Mouse (Mus musculus): ENCODE data around the gene Sf3b3. TPM values are rescaled to one million over a fixed set of nuclear protein-coding genes. Genes with fewer than 3 reads are reported as not detected.
A peak's percentile ranks its signal among the peaks of the same experiment; 100 is the strongest.

Sf3b3 gene
- total RNA-seq (2021): 10 to 100 TPM; 61.8 to 66.5 TPM
- long read RNA-seq, experiment 1, full-length matches to known transcripts: 105 of 144 reads
- long read RNA-seq, experiment 1, partial matches to known transcripts: 8 of 144 reads
- long read RNA-seq, experiment 1, other reads (novel, unspliced or antisense): 31 of 144 reads
- long read RNA-seq, experiment 2, full-length matches to known transcripts: 58 of 85 reads
- long read RNA-seq, experiment 2, partial matches to known transcripts: 5 of 85 reads
- long read RNA-seq, experiment 2, other reads (novel, unspliced or antisense): 22 of 85 reads

GRCm38 (mm10) chr8:110846405-110847170 lies at the start of gene Sf3b3, which contains the start of gene Cog4:
TSS of gene Sf3b3 (minus strand) at chr8:110846787.
TSS of gene Cog4 (plus strand) at chr8:110846600.
- Histone ChIP-seq H3K27ac (peak within 1 kb of the TSS; percentile 98), H3K4me3 (peak within 1 kb of the TSS; percentile 85)
- no peak; the same call in 1 of the 2 replicates for TF ChIP-seq CTCF (IDR thresholded peaks at IDR 0.05)
- peak; percentile 86 to 88 for DNase-seq (ENCODE audit: extremely low spot score in 1 of 2, low spot score in 2 of 2)
- intact Hi-C loops (cut with DNase I): loop anchor here (5.0 kb wide), 3 partner anchors 151 to 246 kb away; partner anchors contain the start of genes Clec18a, Ddx19a and Pdpr

- TF ChIP-seq CTCF (IDR thresholded peaks at IDR 0.05): no peak
- intact Hi-C loops (cut with DNase I): no loop called here
- Histone ChIP-seq H3K4me3 (no peak overlapping the region), H3K27ac (no peak overlapping the region)
- DNase-seq (ENCODE audit: extremely low spot score in 1 of 2, low spot score in 2 of 2): no peak
Measured at GRCm38 (mm10) chr8:110895812-110896211, 49.2 kb upstream of the Sf3b3 start.

GRCm38 (mm10) chr8:110895254-110895653 lies 48.7 kb upstream of the Sf3b3 start:
- intact Hi-C loops (cut with DNase I): no loop called here
- no peak for DNase-seq (ENCODE audit: extremely low spot score in 1 of 2, low spot score in 2 of 2)

GRCm38 (mm10) chr8:110894851-110895250 lies 48.3 kb upstream of the Sf3b3 start:
- Histone ChIP-seq H3K27ac (no peak overlapping the region), H3K4me3 (no peak overlapping the region)
- intact Hi-C loops (cut with DNase I): no loop called here
- TF ChIP-seq CTCF (IDR thresholded peaks at IDR 0.05): no peak
- DNase-seq (ENCODE audit: extremely low spot score in 1 of 2, low spot score in 2 of 2): no peak

More at GRCm38 (mm10) chr8:110895254-110895653, 48.7 kb upstream of the Sf3b3 start:
- Histone ChIP-seq H3K27ac (no peak overlapping the region), H3K4me3 (no peak overlapping the region)
- no peak for TF ChIP-seq CTCF (IDR thresholded peaks at IDR 0.05)

- DNase-seq (ENCODE audit: extremely low spot score in 1 of 2, low spot score in 2 of 2): no peak
- intact Hi-C loops (cut with DNase I): no loop called here
- Histone ChIP-seq H3K4me3 (no peak overlapping the region), H3K27ac (no peak overlapping the region)
- TF ChIP-seq CTCF (IDR thresholded peaks at IDR 0.05): no peak
Measured at GRCm38 (mm10) chr8:110892913-110893312, 46.3 kb upstream of the Sf3b3 start.

GRCm38 (mm10) chr8:110892040-110892439 lies 45.5 kb upstream of the Sf3b3 start:
- no peak overlapping the region for H3K27ac ChIP-seq
- intact Hi-C loops (cut with DNase I): no loop called here
- no peak; the same call in 1 of the 2 replicates for TF ChIP-seq CTCF (IDR thresholded peaks at IDR 0.05)
- no peak overlapping the region for H3K4me3 ChIP-seq
- no peak for DNase-seq (ENCODE audit: extremely low spot score in 1 of 2, low spot score in 2 of 2)

- intact Hi-C loops (cut with DNase I): no loop called here
- Histone ChIP-seq H3K4me3 (no peak overlapping the region), H3K27ac (no peak overlapping the region)
- no peak for DNase-seq (ENCODE audit: extremely low spot score in 1 of 2, low spot score in 2 of 2)
- no peak for TF ChIP-seq CTCF (IDR thresholded peaks at IDR 0.05)
Measured at GRCm38 (mm10) chr8:110889904-110890470, 43.4 kb upstream of the Sf3b3 start.

- intact Hi-C loops (cut with DNase I): no loop called here
- TF ChIP-seq CTCF (IDR thresholded peaks at IDR 0.05): no peak
- no peak for DNase-seq (ENCODE audit: extremely low spot score in 1 of 2, low spot score in 2 of 2)
- Histone ChIP-seq H3K4me3 (no peak overlapping the region), H3K27ac (no peak overlapping the region)
Measured at GRCm38 (mm10) chr8:110888860-110889259, 42.3 kb upstream of the Sf3b3 start.

GRCm38 (mm10) chr8:110888441-110888840 lies 41.9 kb upstream of the Sf3b3 start:
- no peak overlapping the region for H3K4me3 ChIP-seq
- TF ChIP-seq CTCF (IDR thresholded peaks at IDR 0.05): no peak
- no peak for DNase-seq (ENCODE audit: extremely low spot score in 1 of 2, low spot score in 2 of 2)
- no peak overlapping the region for H3K27ac ChIP-seq
- intact Hi-C loops (cut with DNase I): no loop called here

- no peak for TF ChIP-seq CTCF (IDR thresholded peaks at IDR 0.05)
- Histone ChIP-seq H3K27ac (no peak overlapping the region), H3K4me3 (no peak overlapping the region)
- DNase-seq (ENCODE audit: extremely low spot score in 1 of 2, low spot score in 2 of 2): no peak
- intact Hi-C loops (cut with DNase I): no loop called here
Measured at GRCm38 (mm10) chr8:110887551-110887950, 41.0 kb upstream of the Sf3b3 start.

- Histone ChIP-seq H3K27ac (no peak overlapping the region), H3K4me3 (no peak overlapping the region)
- DNase-seq (ENCODE audit: extremely low spot score in 1 of 2, low spot score in 2 of 2): no peak
- no peak for TF ChIP-seq CTCF (IDR thresholded peaks at IDR 0.05)
- intact Hi-C loops (cut with DNase I): no loop called here
Measured at GRCm38 (mm10) chr8:110886634-110887033, 40.0 kb upstream of the Sf3b3 start.

- intact Hi-C loops (cut with DNase I): no loop called here
- Histone ChIP-seq H3K27ac (no peak overlapping the region), H3K4me3 (no peak overlapping the region)
- TF ChIP-seq CTCF (IDR thresholded peaks at IDR 0.05): no peak
- no peak for DNase-seq (ENCODE audit: extremely low spot score in 1 of 2, low spot score in 2 of 2)
Measured at GRCm38 (mm10) chr8:110883824-110884223, 37.2 kb upstream of the Sf3b3 start.
